Mouse (Mus musculus) ES-Bruce4 (cell line): Measurements from ENCODE around the gene Jmjd4. TPM values are rescaled to one million over a fixed set of nuclear protein-coding genes. Genes with fewer than 3 reads are reported as not detected.

Experiments used
- H3K27ac ChIP-seq: 2 replicates; pipeline ENCODE4 v1.5.1; 2012; ENCODE audit warnings: low read length, inconsistent platforms; ENCODE audit not compliant: insufficient read depth
- H3K27me3 ChIP-seq: 2 replicates; pipeline ENCODE4 v1.6.1; 2012; ENCODE audit warnings: mild to moderate bottlenecking, low read length, inconsistent platforms; ENCODE audit not compliant: control insufficient read depth, poor library complexity, insufficient read depth, severe bottlenecking
- H3K36me3 ChIP-seq: 2 replicates; pipeline ENCODE4 v1.6.1; 2012; ENCODE audit warnings: inconsistent platforms, mild to moderate bottlenecking, low read length, moderate library complexity; ENCODE audit not compliant: control insufficient read depth, poor library complexity, insufficient read depth, severe bottlenecking
- H3K4me1 ChIP-seq: one replicate; pipeline ENCODE4 v1.8.1; 2011; ENCODE audit warnings: low read length; ENCODE audit not compliant: control insufficient read depth, insufficient read depth
- H3K4me3 ChIP-seq: 2 replicates; pipeline ENCODE4 v1.5.1; 2011; ENCODE audit warnings: low read depth, mild to moderate bottlenecking, low read length
- H3K9ac ChIP-seq: 2 replicates; pipeline ENCODE4 v1.6.1; 2012; ENCODE audit warnings: low read depth, mild to moderate bottlenecking, inconsistent platforms; ENCODE audit not compliant: poor library complexity, severe bottlenecking
- H3K9me3 ChIP-seq: replicated peaks from 2 replicates; pipeline ENCODE4 v1.6.1; 2012; ENCODE audit warnings: mild to moderate bottlenecking, low read length, inconsistent platforms; ENCODE audit not compliant: control insufficient read depth, poor library complexity, insufficient read depth, severe bottlenecking
- CTCF ChIP-seq: IDR thresholded peaks from one replicate; pipeline ENCODE4 v1.8.1; 2011; ENCODE audit warnings: low read depth, low read length
- EP300 ChIP-seq: IDR thresholded peaks from 2 replicates; pipeline ENCODE4 v1.6.1; 2011; ENCODE audit warnings: low read depth, low read length; ENCODE audit not compliant: insufficient read depth
- POLR2A ChIP-seq: IDR thresholded peaks from one replicate; pipeline ENCODE4 v1.8.1; 2011; ENCODE audit warnings: low read length; ENCODE audit not compliant: insufficient read depth
- polyA plus RNA-seq: library from polyadenylated mRNA; stranded (reverse); fragments of >200 nt; gene quantifications from 2 replicates; pipeline ENCODE4 v1.2.4, GENCODE M21; 2011; ENCODE audit warnings: low read depth; ENCODE audit not compliant: missing spikeins, insufficient read depth, insufficient read length

Gene Jmjd4
- polyA plus RNA-seq, 1 experiment = 12.6 TPM

DNA sequence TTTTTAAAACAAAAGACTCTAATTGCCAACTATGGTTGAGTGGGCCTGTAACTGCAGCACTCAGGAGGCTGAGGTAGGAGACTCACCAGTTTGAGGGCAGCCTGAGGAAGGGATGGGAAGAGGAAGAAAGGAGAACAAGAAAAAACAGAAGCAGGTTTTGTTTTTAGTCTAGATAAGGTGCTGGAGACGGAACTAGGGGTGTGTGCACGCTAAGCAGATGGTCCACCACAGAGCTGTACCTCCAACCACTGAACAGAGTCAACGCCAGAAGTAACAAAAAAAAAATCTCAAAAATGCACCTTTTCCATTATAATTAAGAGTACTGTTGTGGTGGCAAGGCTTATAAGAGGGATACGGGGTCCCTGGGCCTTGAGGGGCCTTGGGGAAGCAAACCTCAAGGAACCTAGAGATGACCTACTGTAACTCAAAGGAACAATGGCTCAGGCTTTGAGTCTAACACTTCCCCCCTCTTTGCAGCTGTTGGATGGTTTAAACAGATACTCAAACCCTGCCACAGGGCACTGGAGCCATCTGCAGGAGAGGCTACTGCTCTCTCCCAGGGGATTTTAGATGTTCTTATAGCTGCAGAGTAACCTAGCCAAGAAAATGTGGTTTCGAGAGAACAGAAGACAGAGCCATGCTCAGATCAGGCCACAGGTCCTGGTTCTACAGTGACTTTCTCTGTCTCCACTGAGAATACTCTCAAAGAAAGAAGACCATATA lies 52.3 kb downstream of the Jmjd4 start:
- H3K27ac ChIP-seq = no peak overlapping the region
- no peaks in the 10 kb centered on the region for H3K9me3 ChIP-seq
- TF ChIP-seq POLR2A = no peak
- no peak for TF ChIP-seq EP300
- no peak for TF ChIP-seq CTCF
- no peaks in the 10 kb centered on the region for H3K27me3 ChIP-seq
- H3K4me1 ChIP-seq = no peaks in the 10 kb centered on the region
- peaks cover 70% of the 10 kb centered on the region for H3K36me3 ChIP-seq
- H3K4me3 ChIP-seq = no peak overlapping the region
- no peak overlapping the region for H3K9ac ChIP-seq

DNA sequence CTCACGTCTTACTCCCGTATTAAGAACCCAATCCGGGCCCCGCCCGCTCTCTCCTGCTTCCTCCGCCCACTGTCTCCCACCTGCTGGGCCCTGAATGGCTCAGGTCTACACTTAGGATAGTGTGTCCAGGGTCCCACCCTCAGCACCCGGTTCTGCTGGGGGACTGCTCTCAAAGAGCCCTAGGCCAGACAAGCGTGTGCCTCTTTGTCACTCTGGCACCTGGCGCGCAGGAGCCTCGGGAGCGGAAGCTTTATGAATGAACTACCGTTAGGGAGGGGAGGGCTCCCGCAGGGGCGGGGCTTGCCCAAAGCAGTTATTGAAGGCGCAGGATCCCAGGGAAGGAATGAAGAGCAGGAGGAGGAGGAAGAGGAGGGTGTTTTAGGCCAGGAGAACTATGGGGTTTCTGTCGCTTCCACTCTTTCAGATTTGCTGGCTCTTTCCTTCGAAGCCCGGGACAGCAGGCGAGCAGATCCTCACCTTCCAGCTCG lies 55.5 kb downstream of the Jmjd4 start:
- H3K9me3 ChIP-seq = no peaks in the 10 kb centered on the region
- H3K9ac ChIP-seq = peak overlapping the region; percentile 90
- H3K27me3 ChIP-seq = no peaks in the 10 kb centered on the region
- peak; percentile 71; the same call in 1 of the 2 replicates for TF ChIP-seq EP300
- TF ChIP-seq POLR2A = peak; percentile 10
- no peak for TF ChIP-seq CTCF
- H3K27ac ChIP-seq = peak overlapping the region; percentile 66
- peaks cover 41% of the 10 kb centered on the region for H3K36me3 ChIP-seq
- peak overlapping the region; percentile 86 for H3K4me3 ChIP-seq
- no peaks in the 10 kb centered on the region for H3K4me1 ChIP-seq

DNA sequence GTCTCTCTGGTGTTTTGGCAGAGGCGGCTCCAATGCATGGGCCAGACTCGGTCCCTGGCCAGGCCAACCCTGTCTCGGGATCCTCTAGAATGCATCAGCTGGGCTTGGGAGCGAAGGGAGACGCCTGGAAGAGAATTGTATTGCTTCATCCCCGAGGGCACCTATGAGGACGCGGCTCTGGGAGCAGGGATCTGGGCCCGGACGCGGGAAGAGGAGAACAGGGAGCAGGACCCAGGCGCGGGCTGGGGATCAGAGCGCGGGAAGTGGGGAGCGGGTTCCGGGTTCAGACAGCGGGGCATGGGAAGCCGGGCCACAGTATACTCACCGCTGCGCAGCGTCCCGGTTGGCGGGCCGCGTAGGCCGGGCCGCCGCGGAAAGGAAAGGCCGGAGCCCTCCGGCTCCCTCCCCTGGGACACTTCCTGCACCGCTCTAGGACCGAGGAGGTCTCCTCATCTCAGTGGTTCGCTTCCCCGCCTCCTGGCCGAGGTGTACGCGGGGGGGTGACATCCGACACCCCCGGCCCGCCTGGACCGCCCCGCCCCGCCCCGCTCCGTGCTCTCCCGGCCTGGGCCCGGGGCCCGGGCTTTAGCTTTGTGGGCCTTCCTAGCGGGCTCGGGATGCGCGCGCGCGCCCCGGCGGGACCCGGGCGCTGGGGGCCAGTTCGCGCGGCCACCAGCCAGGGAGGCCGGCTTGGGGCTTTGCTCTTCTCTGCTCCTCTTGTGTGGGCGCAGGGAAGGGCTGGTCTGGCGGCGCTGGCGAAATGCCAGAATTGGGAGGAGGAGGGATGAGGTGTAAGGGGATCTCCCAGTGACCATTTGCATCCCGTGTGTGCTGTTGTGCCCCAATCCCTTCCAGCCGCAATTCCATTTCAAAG lies 56.2 kb downstream of the Jmjd4 start:
- Histone ChIP-seq H3K27me3 (no peaks in the 10 kb centered on the region), H3K36me3 (peaks cover 34% of the 10 kb centered on the region), H3K27ac (peak overlapping the region; percentile 66), H3K9ac (peak overlapping the region; percentile 90), H3K4me1 (peaks cover 5% of the 10 kb centered on the region), H3K4me3 (peak overlapping the region; percentile 86), H3K9me3 (no peaks in the 10 kb centered on the region)
- TF ChIP-seq POLR2A = no peak
- TF ChIP-seq EP300 = no peak
- no peak for TF ChIP-seq CTCF

DNA sequence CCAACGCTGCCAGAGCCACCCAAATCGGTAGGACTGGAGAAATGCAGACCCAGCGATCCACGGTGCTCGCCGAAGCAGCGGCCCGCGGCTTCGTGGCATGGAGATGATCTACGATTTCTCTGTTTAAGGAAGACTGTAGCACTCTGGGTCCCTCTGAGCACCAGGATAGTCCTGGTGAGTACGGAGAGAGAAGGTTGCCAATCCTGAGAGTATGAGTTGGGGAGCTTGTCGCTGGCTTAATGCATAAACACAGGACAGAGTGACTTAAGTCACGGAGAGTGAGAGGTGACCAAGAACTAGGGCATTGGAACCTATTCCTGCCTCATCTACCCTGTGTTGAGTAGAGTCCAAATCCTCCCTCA lies 56.8 kb downstream of the Jmjd4 start:
- TF ChIP-seq POLR2A = no peak
- no peak for TF ChIP-seq EP300
- no peak for TF ChIP-seq CTCF
- peaks cover 28% of the 10 kb centered on the region for H3K36me3 ChIP-seq

More for the DNA sequence above, 56.8 kb downstream of the Jmjd4 start:
- Histone ChIP-seq H3K9me3 (no peaks in the 10 kb centered on the region), H3K27ac (peak overlapping the region; percentile 42), H3K4me1 (peaks cover 5% of the 10 kb centered on the region), H3K9ac (peak overlapping the region; percentile 90), H3K27me3 (no peaks in the 10 kb centered on the region), H3K4me3 (peak overlapping the region; percentile 76)

Other genes starting within 250 kb of the Jmjd4 start
- gene Mrpl55, start 247.6 kb upstream of the Jmjd4 start, polyA plus RNA-seq = 41.7 and 48.2 TPM in 2 replicates
- gene 2310033P09Rik, start 241.7 kb upstream of the Jmjd4 start, polyA plus RNA-seq = 14.3 and 15.3 TPM in 2 replicates
- 375 and 376 TPM in 2 replicates for gene Arf1, start 221.8 kb upstream of the Jmjd4 start, polyA plus RNA-seq
- 0.36 and 0.64 TPM in 2 replicates for gene Wnt3a, start 159.3 kb upstream of the Jmjd4 start, polyA plus RNA-seq
- gene Wnt9a, start 143.1 kb upstream of the Jmjd4 start, polyA plus RNA-seq = 6.5 and 6.8 TPM in 2 replicates
- gene Prss38, start 74.4 kb upstream of the Jmjd4 start, polyA plus RNA-seq = 0.48 TPM in 1 of 2 replicates, not detected in the other
- gene Snap47, start 1.1 kb downstream of the Jmjd4 start, polyA plus RNA-seq = 70.4 and 78.6 TPM in 2 replicates
- 7.5 and 9.4 TPM in 2 replicates for gene Zfp867, start 22.4 kb downstream of the Jmjd4 start, polyA plus RNA-seq
- 52.5 and 56.8 TPM in 2 replicates for gene Zkscan17, start 76.7 kb downstream of the Jmjd4 start, polyA plus RNA-seq
- 0.17 TPM in 1 of 2 replicates, not detected in the other for gene Nlrp3, start 91.5 kb downstream of the Jmjd4 start, polyA plus RNA-seq
- not detected in 2 replicates for gene Olfr222, start 126.2 kb downstream of the Jmjd4 start, polyA plus RNA-seq
- not detected in 2 replicates for gene Olfr223, start 143.2 kb downstream of the Jmjd4 start, polyA plus RNA-seq
- gene Mprip, start 211.3 kb downstream of the Jmjd4 start, polyA plus RNA-seq = 85.9 and 89.9 TPM in 2 replicates